Mouse (Mus musculus): ENCODE measurements around the gene Cd9.

The Cd9 gene

DNA sequence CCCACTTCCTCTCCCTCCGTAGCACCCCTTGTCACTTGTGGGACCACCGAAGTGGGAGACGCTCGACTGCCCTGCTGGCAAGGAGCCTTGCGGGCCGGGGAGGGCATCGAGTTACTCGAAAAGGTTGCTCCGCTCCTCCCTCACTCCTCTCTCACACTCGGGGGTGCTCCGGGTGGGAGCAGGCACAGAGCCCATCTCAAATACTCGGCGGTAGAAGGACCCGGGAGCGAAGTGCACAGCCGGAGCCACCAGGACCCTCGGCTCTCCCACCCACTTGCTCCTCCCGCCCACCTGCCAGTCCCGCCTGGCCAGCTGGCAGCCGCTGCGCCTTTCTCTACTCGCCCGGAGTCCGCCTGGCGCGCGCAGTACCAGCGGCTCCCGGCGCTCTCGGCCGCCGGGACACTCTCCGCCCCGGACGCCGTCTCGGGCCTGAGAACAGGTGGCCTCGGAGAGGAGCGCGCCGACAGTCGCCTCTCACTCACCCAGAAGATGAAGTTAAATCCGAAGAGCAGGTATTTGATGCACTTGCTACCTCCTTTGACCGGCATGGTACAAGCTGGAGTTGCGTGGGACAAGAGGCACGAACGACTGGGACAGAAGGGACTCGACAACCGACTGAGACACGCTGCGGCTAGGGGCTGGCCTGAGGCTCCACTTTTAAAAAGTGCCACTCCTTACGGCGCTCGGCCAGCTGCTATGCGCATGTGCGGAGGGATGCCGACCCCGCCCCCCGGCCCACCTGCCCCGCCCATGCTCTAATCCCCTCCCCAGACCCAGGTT is at the start of gene Cd9:
Cd9 (minus strand) TSS at position 700 of the 780 bp plus-strand sequence.
- peak; percentile 63 for ATAC-seq (ENCODE audit: low TSS enrichment)

DNA sequence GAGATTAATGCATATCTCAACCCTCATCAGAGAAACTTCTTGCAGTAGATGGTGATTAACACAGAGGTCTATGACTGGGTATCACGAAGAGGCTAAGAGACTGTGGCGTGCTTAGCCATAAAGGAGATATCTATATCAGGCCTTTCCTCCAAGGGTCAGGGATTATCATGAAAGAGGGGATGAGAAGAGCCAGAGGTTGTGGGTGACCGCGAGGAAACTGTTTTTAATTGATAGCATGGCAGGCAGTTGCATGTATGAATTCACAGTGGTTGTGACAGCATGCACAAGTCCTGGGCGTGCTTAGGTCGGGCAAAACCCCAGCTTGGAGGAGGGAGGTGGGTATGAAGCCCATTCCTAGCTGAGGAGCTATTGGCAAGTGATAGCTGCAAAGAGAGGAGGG is 46.7 kb upstream of the Cd9 start:
- ATAC-seq (ENCODE audit: low TSS enrichment), result no peak

DNA sequence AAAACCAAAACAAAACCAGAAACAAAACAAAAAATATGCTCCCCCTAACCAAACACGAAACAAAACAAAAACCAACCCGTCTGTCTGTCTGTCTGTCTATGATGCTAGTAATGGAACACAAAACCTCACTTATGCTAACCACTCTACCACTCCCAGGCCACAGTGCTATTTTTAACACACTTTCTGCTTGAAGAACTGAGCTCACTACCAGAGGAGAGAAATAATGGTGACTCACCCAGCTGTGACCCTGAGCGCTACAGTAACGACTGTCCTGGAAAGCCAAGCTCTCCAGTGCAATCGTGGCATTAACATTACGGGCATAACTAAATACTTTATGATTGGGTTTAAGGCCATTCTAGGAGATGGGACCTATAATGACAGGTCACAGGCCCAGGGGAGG is 46.2 kb upstream of the Cd9 start:
- no peak for ATAC-seq (ENCODE audit: low TSS enrichment)

DNA sequence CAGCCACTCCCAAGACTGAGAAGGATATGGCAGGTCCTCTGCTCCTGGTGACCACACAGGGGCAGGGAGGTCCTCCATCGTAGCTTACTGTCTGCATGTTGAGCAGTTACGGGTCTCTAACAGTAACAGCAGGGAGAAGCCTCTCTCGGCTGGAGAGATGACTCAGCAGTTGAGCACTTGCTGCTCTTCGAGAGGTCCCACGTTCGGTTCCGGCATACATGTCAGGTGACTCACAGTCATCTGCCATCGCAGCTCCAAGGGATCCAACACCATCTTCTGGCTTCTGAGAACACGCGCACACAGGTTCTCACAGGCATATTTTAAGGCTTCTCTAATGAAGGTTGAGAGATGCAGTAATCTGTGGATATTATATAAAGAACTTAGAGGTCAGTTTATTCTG is 45.6 kb upstream of the Cd9 start:
- ATAC-seq (ENCODE audit: low TSS enrichment), result no peak

- ATAC-seq (ENCODE audit: low TSS enrichment), result no peak
Measured at GRCm38 (mm10) chr6:125539423-125539822, 44.8 kb upstream of the Cd9 start.

GRCm38 (mm10) chr6:125538469-125538868 is 43.9 kb upstream of the Cd9 start:
- no peak for ATAC-seq (ENCODE audit: low TSS enrichment)

- no peak for ATAC-seq (ENCODE audit: low TSS enrichment)
Measured at GRCm38 (mm10) chr6:125534990-125535389, 40.4 kb upstream of the Cd9 start.

GRCm38 (mm10) chr6:125533104-125533650 is 38.6 kb upstream of the Cd9 start:
- no peak for ATAC-seq (ENCODE audit: low TSS enrichment)

GRCm38 (mm10) chr6:125529479-125529878 is 34.9 kb upstream of the Cd9 start:
- ATAC-seq (ENCODE audit: low TSS enrichment), result no peak

GRCm38 (mm10) chr6:125528614-125529200 is 34.1 kb upstream of the Cd9 start:
- no peak for ATAC-seq (ENCODE audit: low TSS enrichment)

DNA sequence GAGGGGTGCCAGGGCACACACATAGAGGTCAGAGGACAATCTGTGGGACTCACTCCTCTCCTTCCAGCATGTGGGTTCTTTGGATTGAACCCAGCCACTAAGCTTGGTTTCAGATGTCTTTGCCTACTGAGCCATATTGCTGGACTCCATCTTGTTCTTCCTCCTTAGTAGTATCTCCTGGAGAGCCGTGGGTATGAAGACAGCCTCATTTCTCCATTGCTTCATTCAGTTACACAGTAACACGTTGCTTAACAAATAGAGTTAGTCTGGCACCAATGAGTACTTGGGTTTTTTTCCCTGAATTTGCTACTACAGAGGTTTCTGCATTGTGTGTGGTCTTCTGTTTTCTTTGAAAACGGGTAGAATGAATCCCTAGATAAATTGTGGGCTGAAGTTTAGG is 31.5 kb upstream of the Cd9 start:
- ATAC-seq (ENCODE audit: low TSS enrichment), result no peak

DNA sequence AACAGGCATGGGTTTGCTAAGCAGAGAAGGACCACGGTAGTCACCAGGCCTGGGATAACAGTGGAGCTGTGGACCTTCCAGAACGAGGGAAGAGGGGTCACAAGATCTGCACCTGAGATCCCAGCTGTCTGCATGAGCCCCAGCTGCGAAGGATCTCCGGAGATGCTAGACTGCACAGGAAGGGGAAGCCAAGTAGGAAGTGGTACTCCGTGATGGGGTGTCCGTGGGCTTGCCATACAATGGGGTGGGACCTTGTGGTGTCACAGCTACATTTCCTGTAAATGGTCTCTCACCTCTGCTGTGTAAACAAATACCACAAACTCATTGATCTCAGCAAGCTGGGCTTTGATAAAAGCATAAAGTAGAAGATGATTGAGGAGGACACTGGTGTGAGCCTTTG is 29.4 kb upstream of the Cd9 start:
- no peak for ATAC-seq (ENCODE audit: low TSS enrichment)

GRCm38 (mm10) chr6:125521558-125522193 is 27.1 kb upstream of the Cd9 start:
- ATAC-seq (ENCODE audit: low TSS enrichment), result no peak

- no peak for ATAC-seq (ENCODE audit: low TSS enrichment)
Measured at GRCm38 (mm10) chr6:125515503-125516315, 21.1 kb upstream of the Cd9 start.

DNA sequence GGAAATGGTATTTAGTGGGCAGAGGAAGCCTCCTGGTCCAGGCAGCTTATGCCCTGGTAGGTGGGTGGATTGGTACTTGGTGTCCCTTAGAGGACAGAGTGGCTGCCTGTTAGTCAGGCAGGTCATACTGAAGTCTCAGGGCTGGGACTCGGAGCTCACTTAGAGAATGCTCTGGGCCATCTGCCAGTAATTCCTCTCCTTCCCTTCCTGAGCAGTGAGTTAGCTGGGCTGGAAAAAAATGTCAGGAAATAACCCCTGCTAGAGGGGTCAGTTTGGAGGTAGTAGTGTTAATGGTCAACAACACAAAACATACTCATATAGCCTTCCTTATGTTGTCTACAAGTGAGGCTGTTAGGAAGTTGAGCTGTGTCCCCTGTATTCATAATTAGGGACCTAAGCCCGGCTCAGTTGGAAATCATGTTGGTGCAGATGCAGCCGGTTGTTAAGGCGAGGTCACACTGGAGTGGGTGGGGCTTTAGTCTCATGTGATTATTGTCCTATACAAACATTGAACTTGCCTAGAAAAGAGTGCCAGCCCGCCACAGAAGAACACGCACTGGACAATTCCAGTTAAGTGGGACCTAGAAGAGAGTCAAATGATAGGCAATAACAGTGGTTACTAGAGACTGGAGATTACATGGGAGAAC is 18.5 kb upstream of the Cd9 start:
- no peak for ATAC-seq (ENCODE audit: low TSS enrichment)

- no peak for ATAC-seq (ENCODE audit: low TSS enrichment)
Measured at GRCm38 (mm10) chr6:125511196-125511595, 16.6 kb upstream of the Cd9 start.

DNA sequence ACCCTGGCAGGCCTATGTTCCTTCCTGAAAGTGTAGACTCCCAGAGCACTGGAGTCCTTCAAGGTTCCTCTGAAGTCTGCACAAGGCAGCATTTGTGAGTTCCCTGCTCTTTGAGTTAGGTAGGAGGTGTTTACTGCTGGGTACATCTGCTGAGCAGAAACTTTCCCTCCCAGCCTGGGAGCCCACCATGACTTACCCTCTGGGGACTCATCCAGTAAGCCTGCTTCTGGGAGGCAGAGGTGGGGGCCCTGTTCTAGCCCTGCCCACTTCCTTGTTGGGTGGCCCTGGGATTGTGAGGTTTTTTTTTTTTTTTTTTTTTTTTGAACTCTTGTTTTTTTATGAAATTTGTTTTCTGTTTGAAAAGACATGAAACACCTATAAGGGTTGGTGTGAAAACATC is 16.1 kb upstream of the Cd9 start:
- ATAC-seq (ENCODE audit: low TSS enrichment), result no peak

DNA sequence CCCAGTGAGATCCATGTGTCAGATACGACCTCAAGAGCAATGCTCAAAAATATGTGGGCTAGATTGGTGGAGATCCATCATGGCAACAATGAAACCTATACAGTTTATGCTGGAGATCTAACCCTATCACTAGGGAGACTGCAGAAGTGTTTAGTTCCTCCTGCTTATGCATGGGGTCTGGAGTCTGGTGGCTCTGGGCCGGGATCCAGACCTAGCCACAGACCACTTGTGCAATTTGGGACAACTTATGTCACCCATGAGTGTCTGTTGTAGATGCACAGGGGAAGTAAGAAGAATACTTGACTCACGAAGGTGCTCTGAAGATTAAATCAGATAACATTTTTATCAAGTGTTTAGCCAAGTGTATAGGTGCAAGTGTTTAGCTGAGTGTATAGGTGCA is 15.2 kb upstream of the Cd9 start:
- ATAC-seq (ENCODE audit: low TSS enrichment), result no peak

GRCm38 (mm10) chr6:125506427-125506826 is 11.8 kb upstream of the Cd9 start:
- ATAC-seq (ENCODE audit: low TSS enrichment), result no peak

DNA sequence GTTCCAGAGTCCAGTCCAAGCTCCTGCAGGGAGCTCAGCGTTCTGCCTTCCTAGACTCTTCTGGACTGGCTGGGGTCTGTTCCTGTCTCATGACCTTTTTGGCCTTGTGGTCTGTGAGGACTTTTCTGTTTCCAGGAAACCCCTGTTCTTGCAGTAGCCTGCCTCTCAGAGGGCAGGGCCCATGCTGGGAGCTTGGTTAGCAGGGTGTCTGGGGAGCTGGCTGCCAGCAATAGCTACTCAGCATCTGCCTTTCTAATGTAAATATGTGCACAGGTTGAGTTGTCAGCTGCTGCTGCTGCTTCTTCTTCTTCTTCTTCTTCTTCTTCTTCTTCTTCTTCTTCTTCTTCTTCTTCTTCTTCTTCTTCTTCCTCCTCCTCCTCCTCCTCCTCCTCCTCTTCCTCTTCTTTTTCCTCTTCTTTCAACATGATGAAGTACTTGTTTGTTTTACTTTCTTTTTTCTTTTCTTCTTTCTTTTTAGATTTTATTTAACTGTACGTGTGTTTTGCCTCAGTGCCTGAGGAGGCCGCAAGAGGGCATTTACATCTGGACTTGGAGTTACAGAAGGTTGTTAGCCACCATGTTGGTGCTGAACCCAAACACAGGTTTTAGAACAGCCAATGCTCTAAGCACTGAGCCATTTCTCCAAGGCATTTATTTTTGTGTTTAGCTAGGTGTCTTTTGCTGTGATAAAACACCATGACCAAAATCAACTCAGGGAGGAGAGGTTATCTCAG is 10.2 kb upstream of the Cd9 start:
- ATAC-seq (ENCODE audit: low TSS enrichment), result no peak

Measured in frontal cortex, adult (tissue).